Mouse (Mus musculus) ES-Bruce4 (cell line): ENCODE data around the gene Gpkow. TPM values are rescaled to one million over a fixed set of nuclear protein-coding genes. Genes with fewer than 3 reads are reported as not detected.
A peak's percentile ranks its signal among the peaks of the same experiment; 100 is the strongest.

Experiments
- H3K27ac ChIP-seq: 2 replicates; pipeline ENCODE4 v1.5.1; 2012; ENCODE audit warnings: low read length, inconsistent platforms; ENCODE audit not compliant: insufficient read depth
- H3K27me3 ChIP-seq: 2 replicates; pipeline ENCODE4 v1.6.1; 2012; ENCODE audit warnings: mild to moderate bottlenecking, low read length, inconsistent platforms; ENCODE audit not compliant: control insufficient read depth, poor library complexity, insufficient read depth, severe bottlenecking
- H3K36me3 ChIP-seq: 2 replicates; pipeline ENCODE4 v1.6.1; 2012; ENCODE audit warnings: inconsistent platforms, mild to moderate bottlenecking, low read length, moderate library complexity; ENCODE audit not compliant: control insufficient read depth, poor library complexity, insufficient read depth, severe bottlenecking
- H3K4me1 ChIP-seq: one replicate; pipeline ENCODE4 v1.8.1; 2011; ENCODE audit warnings: low read length; ENCODE audit not compliant: control insufficient read depth, insufficient read depth
- H3K4me3 ChIP-seq: 2 replicates; pipeline ENCODE4 v1.5.1; 2011; ENCODE audit warnings: low read depth, mild to moderate bottlenecking, low read length
- H3K9ac ChIP-seq: 2 replicates; pipeline ENCODE4 v1.6.1; 2012; ENCODE audit warnings: low read depth, mild to moderate bottlenecking, inconsistent platforms; ENCODE audit not compliant: poor library complexity, severe bottlenecking
- H3K9me3 ChIP-seq: replicated peaks from 2 replicates; pipeline ENCODE4 v1.6.1; 2012; ENCODE audit warnings: mild to moderate bottlenecking, low read length, inconsistent platforms; ENCODE audit not compliant: control insufficient read depth, poor library complexity, insufficient read depth, severe bottlenecking
- CTCF ChIP-seq: IDR thresholded peaks from one replicate; pipeline ENCODE4 v1.8.1; 2011; ENCODE audit warnings: low read depth, low read length
- EP300 ChIP-seq: IDR thresholded peaks from 2 replicates; pipeline ENCODE4 v1.6.1; 2011; ENCODE audit warnings: low read depth, low read length; ENCODE audit not compliant: insufficient read depth
- POLR2A ChIP-seq: IDR thresholded peaks from one replicate; pipeline ENCODE4 v1.8.1; 2011; ENCODE audit warnings: low read length; ENCODE audit not compliant: insufficient read depth
- polyA plus RNA-seq: library from polyadenylated mRNA; stranded (reverse); fragments of >200 nt; gene quantifications from 2 replicates; pipeline ENCODE4 v1.2.4, GENCODE M21; 2011; ENCODE audit warnings: low read depth; ENCODE audit not compliant: missing spikeins, insufficient read depth, insufficient read length

Gpkow gene
- polyA plus RNA-seq, 1 experiment: 17.1 TPM

- H3K27me3 ChIP-seq: no peaks in the 10 kb centered on the region
- no peaks in the 10 kb centered on the region for H3K9me3 ChIP-seq
- H3K4me1 ChIP-seq: peaks cover under 1% of the 10 kb centered on the region
- no peaks in the 10 kb centered on the region; the same call in 1 of the 2 replicates for H3K36me3 ChIP-seq
- peak overlapping the region; percentile 100 for H3K4me3 ChIP-seq
- TF ChIP-seq CTCF (no peak), POLR2A (no peak), EP300 (no peak)
- H3K27ac ChIP-seq: peak overlapping the region; percentile 98
- peak overlapping the region; percentile 85 for H3K9ac ChIP-seq
Observed at GRCm38 (mm10) chrX:7722691-7723090, 25.8 kb downstream of the Gpkow start.

- TF ChIP-seq CTCF (no peak), POLR2A (no peak), EP300 (no peak)
- Histone ChIP-seq H3K4me1 (peaks cover 2% of the 10 kb centered on the region), H3K27me3 (no peaks in the 10 kb centered on the region), H3K27ac (peak overlapping the region; percentile 98; the same call in 1 of the 2 replicates), H3K4me3 (no peak overlapping the region), H3K9ac (no peak overlapping the region), H3K36me3 (no peaks in the 10 kb centered on the region; the same call in 1 of the 2 replicates), H3K9me3 (no peaks in the 10 kb centered on the region)
Observed at GRCm38 (mm10) chrX:7724135-7724534, 27.2 kb downstream of the Gpkow start.

DNA sequence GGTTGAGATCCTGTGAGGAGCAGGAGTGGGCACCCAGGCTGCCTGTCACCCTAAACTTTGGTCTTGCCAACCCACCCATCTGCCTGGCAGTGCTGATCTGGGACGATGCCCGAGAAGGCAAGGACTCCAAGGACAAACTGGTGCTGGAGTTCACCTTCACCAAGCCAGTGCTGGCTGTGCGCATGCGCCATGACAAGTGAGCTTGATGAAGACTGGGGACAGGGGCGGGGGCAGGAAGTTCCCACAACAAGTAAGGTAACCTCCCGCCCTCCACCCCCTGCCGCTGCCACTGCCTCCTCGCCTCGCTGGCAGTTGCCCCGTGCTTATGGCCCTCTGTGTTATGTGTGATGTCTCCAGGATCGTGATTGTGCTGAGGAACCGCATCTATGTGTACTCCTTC lies 28.9 kb downstream of the Gpkow start:
- no peaks in the 10 kb centered on the region for H3K27me3 ChIP-seq
- H3K4me3 ChIP-seq: 0 out of 2 replicates have a peak overlapping the region, but pooled peaks have one; percentile 25
- TF ChIP-seq POLR2A: no peak
- H3K9me3 ChIP-seq: no peaks in the 10 kb centered on the region
- H3K27ac ChIP-seq: no peak overlapping the region; the same call in 1 of the 2 replicates
- peaks cover 2% of the 10 kb centered on the region for H3K4me1 ChIP-seq
- no peaks in the 10 kb centered on the region; the same call in 1 of the 2 replicates for H3K36me3 ChIP-seq
- no peak overlapping the region for H3K9ac ChIP-seq

- H3K4me3 ChIP-seq: no peak overlapping the region
- H3K27ac ChIP-seq: peak overlapping the region; percentile 20; the same call in 1 of the 2 replicates
- H3K9me3 ChIP-seq: no peaks in the 10 kb centered on the region
- TF ChIP-seq CTCF (no peak), POLR2A (no peak), EP300 (no peak)
- no peak overlapping the region for H3K9ac ChIP-seq
- no peaks in the 10 kb centered on the region for H3K27me3 ChIP-seq
- peaks cover 2% of the 10 kb centered on the region for H3K4me1 ChIP-seq
- no peaks in the 10 kb centered on the region; the same call in 1 of the 2 replicates for H3K36me3 ChIP-seq
Observed at GRCm38 (mm10) chrX:7727176-7727575, 30.2 kb downstream of the Gpkow start.

GRCm38 (mm10) chrX:7728215-7728921 lies 31.4 kb downstream of the Gpkow start, which contains the start of gene Praf2:
Praf2 (plus strand) TSS chrX:7728439.
- TF ChIP-seq CTCF (no peak), EP300 (no peak), POLR2A (no peak)
- Histone ChIP-seq H3K36me3 (no peaks in the 10 kb centered on the region; the same call in 1 of the 2 replicates), H3K9me3 (no peaks in the 10 kb centered on the region), H3K27ac (peak within 1 kb of the TSS; percentile 89), H3K27me3 (no peaks in the 10 kb centered on the region), H3K9ac (peak within 1 kb of the TSS; percentile 62), H3K4me1 (peaks cover 2% of the 10 kb centered on the region), H3K4me3 (peak within 1 kb of the TSS; percentile 92)

GRCm38 (mm10) chrX:7728922-7729265 lies 32.0 kb downstream of the Gpkow start:
- no peaks in the 10 kb centered on the region for H3K9me3 ChIP-seq
- TF ChIP-seq POLR2A: no peak
- TF ChIP-seq EP300: no peak
- no peak for TF ChIP-seq CTCF
- H3K27me3 ChIP-seq: no peaks in the 10 kb centered on the region
- H3K4me1 ChIP-seq: peaks cover 2% of the 10 kb centered on the region
- peak overlapping the region; percentile 62 for H3K9ac ChIP-seq
- peak overlapping the region; percentile 92 for H3K4me3 ChIP-seq
- H3K36me3 ChIP-seq: no peaks in the 10 kb centered on the region; the same call in 1 of the 2 replicates
- H3K27ac ChIP-seq: peak overlapping the region; percentile 59; the same call in 1 of the 2 replicates
